Mouse (Mus musculus): ENCODE measurements around the gene Fam120a.

DNA sequence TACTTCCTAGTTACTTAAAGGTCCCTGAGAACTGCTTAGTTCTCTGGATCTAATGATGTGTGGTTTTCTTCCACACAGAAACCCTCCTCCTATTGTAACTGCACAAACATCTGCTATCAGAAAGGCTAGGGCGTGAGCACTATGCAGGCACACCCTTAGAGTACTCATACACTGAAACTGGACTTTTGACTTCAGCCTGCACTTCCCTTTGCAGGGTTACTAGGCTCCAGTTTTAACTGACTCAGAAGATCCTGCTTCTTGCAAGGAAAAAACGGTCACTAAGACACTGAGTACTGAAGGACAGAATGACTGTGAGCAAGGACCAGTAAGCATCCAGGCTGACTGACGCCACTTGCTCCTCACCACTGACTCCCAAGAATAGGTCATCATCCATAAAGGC lies 5.3 kb downstream of the Fam120a start:
- TF ChIP-seq GATA1 (IDR thresholded peaks at IDR 0.05; ENCODE audit: borderline replicate concordance, low read length) (no peak), FLI1 (IDR thresholded peaks at IDR 0.05; ENCODE audit: low read length) (no peak)

Data from megakaryocyte, embryonic 14.5 days (primary cell).